Mouse (Mus musculus) ES-E14 (cell line): ENCODE data around the gene Slc9a8.

Experiments used
- CHD2 ChIP-seq: IDR thresholded peaks from 2 replicates; pipeline ENCODE4 v1.6.1; 2014; ENCODE audit warnings: mild to moderate bottlenecking, low read depth, low read length, inconsistent platforms
- HCFC1 ChIP-seq: IDR thresholded peaks from 2 replicates; pipeline ENCODE4 v1.6.1; 2012; ENCODE audit warnings: low read length, inconsistent platforms, borderline replicate concordance; ENCODE audit not compliant: insufficient read depth
- ZC3H11A ChIP-seq: IDR thresholded peaks from 2 replicates; pipeline ENCODE4 v1.6.1; 2012; ENCODE audit warnings: low read depth, mild to moderate bottlenecking, inconsistent platforms, low read length, borderline replicate concordance
- ZNF384 ChIP-seq: IDR thresholded peaks from 2 replicates; pipeline ENCODE4 v1.6.1; 2012; ENCODE audit warnings: low read depth, low read length, inconsistent platforms

DNA sequence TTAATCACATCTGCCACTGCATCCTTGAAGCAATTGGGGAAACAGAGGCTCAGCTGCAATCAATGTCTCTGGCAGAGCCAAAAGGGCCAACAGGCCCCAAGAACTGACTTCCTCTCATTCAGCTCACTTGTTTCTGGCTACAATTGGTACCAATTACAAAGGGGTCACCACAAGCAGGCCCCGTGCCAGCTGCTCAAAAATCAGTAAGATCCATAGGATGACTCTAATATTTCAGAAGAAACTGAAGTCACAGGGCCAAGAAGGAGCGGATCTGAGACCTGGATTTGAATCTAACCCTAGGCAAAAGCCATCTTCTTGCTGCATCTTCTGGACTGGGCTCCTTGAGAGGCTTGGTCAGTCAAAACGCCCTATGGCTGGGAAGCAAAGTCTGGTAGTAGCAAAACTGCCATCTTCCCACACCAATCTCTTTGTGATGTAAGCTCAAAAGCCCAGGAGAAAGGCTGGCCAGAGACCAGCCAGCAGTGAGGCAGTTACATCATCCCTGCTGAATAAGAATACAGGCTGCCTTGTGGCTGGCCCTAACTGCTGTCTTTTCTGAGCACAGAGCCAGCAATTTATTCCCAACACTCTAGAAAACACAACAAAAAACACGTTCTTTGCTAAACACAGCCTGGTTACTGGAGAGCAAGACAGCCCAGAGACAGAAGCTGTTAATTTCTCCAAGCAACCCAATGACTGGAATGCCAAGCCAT, 69.5 kb downstream of the Slc9a8 start:
- TF ChIP-seq HCFC1 = no peak
- TF ChIP-seq CHD2 = no peak
- TF ChIP-seq ZC3H11A = no peak
- TF ChIP-seq ZNF384 = no peak
